Comparison of ENCODE assay signal across 14 mouse cellular contexts in the genomic region with DNA sequence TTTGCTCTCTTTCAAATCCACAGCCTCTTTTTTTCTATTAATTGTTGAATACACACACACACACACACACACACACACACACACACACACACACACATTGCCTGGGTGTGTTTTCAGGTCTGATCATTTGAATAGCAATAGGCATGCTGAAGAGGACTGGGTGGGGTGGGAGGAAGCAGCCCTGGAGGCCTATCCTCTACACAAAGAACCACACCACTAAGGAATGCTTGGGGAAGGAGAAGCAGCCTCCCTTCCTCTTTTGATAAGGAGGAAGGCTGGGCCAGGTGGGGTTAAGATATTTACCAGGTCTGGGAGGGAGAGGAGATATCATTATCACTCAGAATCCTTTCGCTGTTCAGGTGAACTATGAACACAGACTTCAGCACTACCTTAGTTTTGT.
"Had no signal": no experiment of that assay in that cellular context is flagged by ENCODE, and none has a peak within 500 bp of the region (broad histone marks: within the 10 kb centered on the region; RNA-seq: fewer than 3 reads in every experiment).

No protein-coding gene starts in this region.

- ATAC-seq: liver, postnatal 0 days had no signal

- H3K36me3 ChIP-seq: limb, embryonic 12.5 days; liver, embryonic 13.5 days; lung, embryonic 15.5 days; midbrain, embryonic 12.5 days; neural tube, embryonic 15.5 days had no signal

- DNase-seq: kidney, postnatal 36 days; layer of hippocampus, adult 9-11 months; liver; liver, embryonic 13.5 days; right cerebral cortex, adult 18-20 months; right cerebral cortex, postnatal 25 days; thymus, adult 2 months; thymus, postnatal 25 days had no signal

- H3K4me1 ChIP-seq: liver, embryonic 13.5 days; lung, embryonic 15.5 days; midbrain, embryonic 12.5 days had no signal

- H3K9ac ChIP-seq: limb, embryonic 12.5 days; liver, embryonic 13.5 days; liver, postnatal 0 days; lung, embryonic 15.5 days; midbrain, embryonic 12.5 days; neural tube, embryonic 15.5 days had no signal

- H3K4me2 ChIP-seq: limb, embryonic 12.5 days; liver, embryonic 13.5 days; lung, embryonic 15.5 days; midbrain, embryonic 12.5 days; neural tube, embryonic 15.5 days had no signal

- H3K27ac ChIP-seq: kidney, postnatal 0 days; limb, embryonic 12.5 days; liver, embryonic 13.5 days; lung, embryonic 15.5 days; midbrain, embryonic 12.5 days had no signal

- H3K9me3 ChIP-seq: limb, embryonic 12.5 days; liver, embryonic 13.5 days; lung, embryonic 15.5 days; midbrain, embryonic 12.5 days; neural tube, embryonic 15.5 days had no signal

- H3K4me3 ChIP-seq: limb, embryonic 12.5 days; liver, embryonic 13.5 days; lung, embryonic 15.5 days; midbrain, embryonic 12.5 days; neural tube, embryonic 15.5 days had no signal

- H3K27me3 ChIP-seq: limb, embryonic 12.5 days; liver, embryonic 13.5 days; lung, embryonic 15.5 days; midbrain, embryonic 12.5 days; neural tube, embryonic 15.5 days had no signal
